Mouse (Mus musculus) olfactory bulb, adult 2 months (tissue): ENCODE results near the gene Bmpr1a. TPM values are rescaled to one million over a fixed set of nuclear protein-coding genes. Genes with fewer than 3 reads are reported as not detected.

Source experiments
- H3K27ac ChIP-seq: fragments of 200-500 bp; 2 replicates; pipeline ENCODE4 v1.5.1; 2012; ENCODE audit warnings: low read depth, low read length; ENCODE audit not compliant: insufficient read depth
- H3K4me1 ChIP-seq: fragments of 200-500 bp; 2 replicates; pipeline ENCODE4 v1.6.1; 2012; ENCODE audit warnings: low read length; ENCODE audit not compliant: control insufficient read depth, insufficient read depth
- H3K4me3 ChIP-seq: fragments of 200-500 bp; 2 replicates; pipeline ENCODE4 v1.5.1; 2012; ENCODE audit warnings: mild to moderate bottlenecking, low read depth, low read length, moderate library complexity; ENCODE audit not compliant: insufficient read depth
- CTCF ChIP-seq: fragments of 200-500 bp; IDR thresholded peaks from 2 replicates; pipeline ENCODE4 v1.5.1; 2012; ENCODE audit warnings: low read depth, mild to moderate bottlenecking, low read length, moderate library complexity; ENCODE audit not compliant: insufficient read depth
- POLR2A ChIP-seq: fragments of 200-500 bp; IDR thresholded peaks from 2 replicates; pipeline ENCODE4 v1.6.1; 2012; ENCODE audit warnings: mild to moderate bottlenecking, low read depth, low read length, moderate library complexity; ENCODE audit not compliant: insufficient read depth
- WGBS: fragments of 180-500 bp; shearing (Covaris S2); methylation state at CpG from one replicate; pipeline ENCODE4 v1.1.7; 2018; 5-methylcytosine and 5-hydroxymethylcytosine counted together
- polyA plus RNA-seq: library from polyadenylated mRNA; stranded (reverse); fragments of >200 nt; gene quantifications from 2 replicates; pipeline ENCODE4 v1.2.4, GENCODE M21; 2012; ENCODE audit warnings: low replicate concordance; ENCODE audit not compliant: missing spikeins, insufficient read depth, insufficient read length

Gene Bmpr1a
- polyA plus RNA-seq, 1 experiment, result not detected

- H3K4me3 ChIP-seq, result no peak overlapping the region
- TF ChIP-seq CTCF (no peak), POLR2A (no peak)
- no peak overlapping the region for H3K27ac ChIP-seq
- peaks cover 2% of the 10 kb centered on the region; the same call in 1 of the 2 replicates for H3K4me1 ChIP-seq
- 49% methylated on average over 6 of the region's 6 CpGs for WGBS
Observed at GRCm38 (mm10) chr14:34483469-34484341, 19.4 kb downstream of the Bmpr1a start.

- Histone ChIP-seq H3K4me3 (no peak overlapping the region), H3K27ac (no peak overlapping the region), H3K4me1 (peaks cover 2% of the 10 kb centered on the region; the same call in 1 of the 2 replicates)
- no peak for TF ChIP-seq CTCF
- TF ChIP-seq POLR2A, result no peak
Observed at GRCm38 (mm10) chr14:34471591-34471990, 31.6 kb downstream of the Bmpr1a start.

- no peak for TF ChIP-seq POLR2A
- no peak for TF ChIP-seq CTCF
- Histone ChIP-seq H3K4me3 (no peak overlapping the region), H3K27ac (no peak overlapping the region), H3K4me1 (peaks cover 2% of the 10 kb centered on the region)
- WGBS, result 34% methylated on average over 3 of the region's 3 CpGs
Observed at GRCm38 (mm10) chr14:34466291-34466690, 36.9 kb downstream of the Bmpr1a start.

- Histone ChIP-seq H3K4me3 (no peak overlapping the region), H3K4me1 (peaks cover under 1% of the 10 kb centered on the region), H3K27ac (no peak overlapping the region)
- 85% methylated on average over 2 of the region's 2 CpGs for WGBS
- no peak for TF ChIP-seq POLR2A
Observed at GRCm38 (mm10) chr14:34459386-34459785, 43.8 kb downstream of the Bmpr1a start.

GRCm38 (mm10) chr14:34458880-34459279 is 44.3 kb downstream of the Bmpr1a start:
- Histone ChIP-seq H3K27ac (no peak overlapping the region), H3K4me1 (peaks cover 2% of the 10 kb centered on the region), H3K4me3 (no peak overlapping the region)
- TF ChIP-seq POLR2A, result no peak
- no peak for TF ChIP-seq CTCF
- 83% methylated on average over 1 of the region's 1 CpGs for WGBS

GRCm38 (mm10) chr14:34454282-34454681 is 48.9 kb downstream of the Bmpr1a start:
- Histone ChIP-seq H3K27ac (no peak overlapping the region), H3K4me1 (peaks cover 4% of the 10 kb centered on the region), H3K4me3 (no peak overlapping the region)
- TF ChIP-seq POLR2A (no peak), CTCF (no peak)
- WGBS, result 69% methylated on average over 3 of the region's 3 CpGs

GRCm38 (mm10) chr14:34453648-34454047 is 49.5 kb downstream of the Bmpr1a start:
- TF ChIP-seq CTCF (no peak), POLR2A (no peak)
- WGBS, result 31% methylated on average over 6 of the region's 6 CpGs
- no peak overlapping the region for H3K27ac ChIP-seq
- peaks cover 4% of the 10 kb centered on the region for H3K4me1 ChIP-seq
- H3K4me3 ChIP-seq, result no peak overlapping the region

- no peak overlapping the region for H3K4me3 ChIP-seq
- peaks cover 4% of the 10 kb centered on the region for H3K4me1 ChIP-seq
- H3K27ac ChIP-seq, result no peak overlapping the region
- no peak for TF ChIP-seq CTCF
- no peak for TF ChIP-seq POLR2A
Observed at GRCm38 (mm10) chr14:34451872-34452271, 51.3 kb downstream of the Bmpr1a start.

- Histone ChIP-seq H3K4me1 (peaks cover 4% of the 10 kb centered on the region), H3K27ac (no peak overlapping the region), H3K4me3 (no peak overlapping the region)
- 96% methylated on average over 5 of the region's 5 CpGs for WGBS
- TF ChIP-seq POLR2A, result no peak
- TF ChIP-seq CTCF, result no peak
Observed at GRCm38 (mm10) chr14:34450451-34450850, 52.7 kb downstream of the Bmpr1a start.
